Mouse (Mus musculus) kidney, embryonic 14.5 days (tissue): Measurements from ENCODE around the gene Rfxap. TPM values are rescaled to one million over a fixed set of nuclear protein-coding genes. Genes with fewer than 3 reads are reported as not detected.
A peak's percentile ranks its signal among the peaks of the same experiment; 100 is the strongest.

Experiments
- ATAC-seq: fragments of 200-750 bp; cut with Nextera tagmentation; 2 replicates; pipeline ENCODE4 v1.8.0; 2017; ENCODE audit warnings: moderate number of reproducible peaks, mild to moderate bottlenecking, moderate TSS enrichment, moderate library complexity; ENCODE audit not compliant: low FRiP score, low TSS enrichment
- H3K27ac ChIP-seq: fragments of 300-500 bp; sonication (generic); 2 replicates; pipeline ENCODE4 v1.5.1; 2014; ENCODE audit warnings: low read depth, mild to moderate bottlenecking, low read length, moderate library complexity, mixed read lengths
- H3K27me3 ChIP-seq: fragments of 300-500 bp; sonication (generic); 2 replicates; pipeline ENCODE4 v1.6.1; 2014; ENCODE audit warnings: mild to moderate bottlenecking, low read length; ENCODE audit not compliant: control insufficient read depth, insufficient read depth
- H3K36me3 ChIP-seq: fragments of 300-500 bp; sonication (generic); 2 replicates; pipeline ENCODE4 v1.6.1; 2014; ENCODE audit warnings: low read length, mixed read lengths; ENCODE audit not compliant: control insufficient read depth, insufficient read depth
- H3K4me1 ChIP-seq: fragments of 300-500 bp; sonication (generic); 2 replicates; pipeline ENCODE4 v1.6.1; 2014; ENCODE audit warnings: low read length, mixed read lengths; ENCODE audit not compliant: control insufficient read depth, insufficient read depth
- H3K4me2 ChIP-seq: fragments of 300-500 bp; sonication (generic); replicated peaks from 2 replicates; pipeline ENCODE4 v1.6.1; 2014; ENCODE audit warnings: low read depth, mild to moderate bottlenecking, low read length
- H3K4me3 ChIP-seq: fragments of 300-500 bp; sonication (generic); 2 replicates; pipeline ENCODE4 v1.5.1; 2014; ENCODE audit warnings: mild to moderate bottlenecking, low read length
- H3K9ac ChIP-seq: fragments of 300-500 bp; sonication (generic); 2 replicates; pipeline ENCODE4 v1.6.1; 2014; ENCODE audit warnings: low read depth, mild to moderate bottlenecking, low read length, moderate library complexity
- H3K9me3 ChIP-seq: fragments of 300-500 bp; sonication (generic); 2 replicates; pipeline ENCODE4 v1.6.1; 2016; ENCODE audit warnings: low read length; ENCODE audit not compliant: control insufficient read depth
- WGBS: fragments of 180-500 bp; shearing (Covaris S2); extraction: QIAGEN DNeasy Blood & Tissue Kit; methylation state at CpG from one replicate; pipeline ENCODE4 v1.1.7; 2014; 5-methylcytosine and 5-hydroxymethylcytosine counted together
- polyA plus RNA-seq: library from polyadenylated mRNA; unstranded; fragments of >200 nt; fragmentation: Nextera tagmentation; extraction: Ambion mirVana; gene quantifications from 2 replicates; pipeline ENCODE4 v1.2.1, GENCODE M21; 2014

Gene Rfxap
- 50.7 and 60.1 TPM in 2 replicates for polyA plus RNA-seq

DNA sequence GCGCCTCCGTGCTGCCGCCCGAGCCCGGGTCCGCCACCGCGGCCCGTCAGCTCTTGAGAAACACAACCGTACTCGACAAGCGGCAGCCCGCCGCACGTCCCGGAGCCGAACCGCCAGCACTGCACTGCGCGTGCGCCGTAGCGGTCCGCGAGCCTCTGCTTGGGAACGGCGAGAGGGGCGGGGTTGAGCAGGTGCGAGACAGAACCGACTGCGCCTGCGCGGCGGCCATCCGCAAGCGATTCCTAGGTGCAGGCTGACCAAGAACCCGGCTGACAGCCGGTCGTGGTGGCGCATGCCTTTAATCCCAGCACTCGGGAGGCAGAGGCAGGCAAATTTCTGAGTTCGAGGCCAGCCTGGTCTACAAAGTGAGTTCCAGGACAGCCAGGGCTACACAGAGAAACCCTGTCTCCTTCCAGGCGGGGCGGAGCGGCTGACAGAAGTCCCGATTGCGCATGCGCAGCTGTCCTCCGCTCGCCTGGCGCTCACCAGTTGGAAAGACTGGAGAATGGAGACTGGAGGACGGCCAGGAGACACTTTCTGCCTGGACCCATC is at the start of gene Rfxap:
Gene Rfxap (minus strand): TSS at position 126 of the 552 bp plus-strand sequence.
- peaks cover 22% of the 10 kb centered on the region; the same call in 1 of the 2 replicates for H3K36me3 ChIP-seq
- no peaks in the 10 kb centered on the region for H3K27me3 ChIP-seq
- no peaks in the 10 kb centered on the region for H3K9me3 ChIP-seq
- peak within 1 kb of the TSS; percentile 89 for H3K9ac ChIP-seq
- peak within 1 kb of the TSS; percentile 82 for H3K27ac ChIP-seq
- WGBS = under 1% methylated on average over 51 of the region's 52 CpGs
- ATAC-seq = peak; percentile 97
- peak within 1 kb of the TSS; percentile 90 for H3K4me2 ChIP-seq
- H3K4me1 ChIP-seq = no peaks in the 10 kb centered on the region
- H3K4me3 ChIP-seq = peak within 1 kb of the TSS; percentile 80

DNA sequence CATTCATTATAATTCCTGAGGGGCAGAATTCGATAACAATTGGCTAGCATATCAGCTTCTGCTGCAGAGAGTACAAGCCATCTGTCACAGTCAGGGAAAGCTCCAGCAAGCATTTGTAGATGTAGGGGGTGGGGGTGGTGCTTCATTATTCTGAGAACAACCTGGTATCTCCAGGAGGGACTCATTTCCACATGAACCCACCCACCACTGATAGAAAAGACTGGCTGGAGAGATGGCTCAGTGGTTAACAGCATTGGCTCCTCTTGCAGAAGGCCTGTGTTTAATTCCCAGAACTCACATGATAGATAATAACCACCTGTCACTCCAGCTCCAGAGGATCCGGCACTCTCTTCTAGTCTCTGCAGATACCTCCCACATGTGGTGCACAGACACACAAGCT is 27.8 kb upstream of the Rfxap start:
- Histone ChIP-seq H3K36me3 (no peaks in the 10 kb centered on the region), H3K4me1 (no peaks in the 10 kb centered on the region), H3K27ac (no peak overlapping the region), H3K9ac (no peak overlapping the region), H3K9me3 (no peaks in the 10 kb centered on the region), H3K4me2 (no peak overlapping the region), H3K27me3 (no peaks in the 10 kb centered on the region), H3K4me3 (no peak overlapping the region)
- no peak for ATAC-seq
- WGBS = 67% methylated on average over 2 of the region's 2 CpGs

DNA sequence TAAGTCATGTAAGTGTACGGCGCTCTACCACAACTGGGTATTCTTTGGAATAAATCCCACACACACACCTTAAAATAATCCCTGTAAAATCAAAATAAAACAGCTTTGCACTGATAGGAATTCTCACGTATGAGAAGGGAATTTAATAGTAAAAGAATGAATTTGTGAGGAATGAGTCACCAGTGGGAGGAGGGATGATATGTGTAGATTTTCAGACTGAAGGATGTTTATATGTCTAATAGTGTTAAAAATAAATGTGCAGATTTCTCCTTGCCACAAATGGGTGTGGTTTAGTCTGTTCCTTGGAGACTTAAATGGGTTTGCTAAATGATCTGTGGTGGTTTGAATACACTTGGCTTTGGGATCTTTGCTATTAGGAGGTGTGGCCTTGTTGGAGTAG is 24.9 kb upstream of the Rfxap start:
- no peak overlapping the region for H3K27ac ChIP-seq
- H3K4me3 ChIP-seq = no peak overlapping the region
- WGBS = 85% methylated on average over 3 of the region's 3 CpGs
- H3K4me2 ChIP-seq = no peak overlapping the region
- no peak for ATAC-seq
- no peak overlapping the region for H3K9ac ChIP-seq
- no peaks in the 10 kb centered on the region for H3K9me3 ChIP-seq
- no peaks in the 10 kb centered on the region for H3K4me1 ChIP-seq
- H3K36me3 ChIP-seq = no peaks in the 10 kb centered on the region
- no peaks in the 10 kb centered on the region for H3K27me3 ChIP-seq

DNA sequence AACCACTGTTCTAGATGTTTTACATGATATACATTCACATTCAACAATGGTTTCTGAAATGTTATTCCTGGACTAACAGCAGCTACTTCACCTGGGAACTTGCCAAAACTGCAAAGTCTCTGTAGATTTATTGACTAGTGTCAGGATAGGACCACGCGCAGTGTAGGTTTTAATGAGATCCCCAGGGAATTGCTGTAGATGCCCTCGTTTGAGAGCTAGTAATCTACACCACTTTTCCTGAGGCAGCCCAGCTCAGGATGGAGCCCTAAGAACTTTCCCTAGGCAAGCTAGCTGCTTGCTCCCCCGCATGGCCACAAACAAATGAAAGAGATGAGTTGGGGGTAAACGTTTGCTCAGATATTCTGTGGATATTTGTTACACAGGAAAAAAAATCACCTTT is 14.9 kb upstream of the Rfxap start:
- Histone ChIP-seq H3K4me1 (no peaks in the 10 kb centered on the region), H3K27ac (no peak overlapping the region), H3K9me3 (no peaks in the 10 kb centered on the region), H3K27me3 (no peaks in the 10 kb centered on the region), H3K9ac (no peak overlapping the region), H3K36me3 (no peaks in the 10 kb centered on the region), H3K4me2 (no peak overlapping the region), H3K4me3 (no peak overlapping the region)
- ATAC-seq = 0 out of 2 replicates have a peak, but pooled peaks have one; percentile 32
- WGBS = 26% methylated on average over 5 of the region's 5 CpGs

DNA sequence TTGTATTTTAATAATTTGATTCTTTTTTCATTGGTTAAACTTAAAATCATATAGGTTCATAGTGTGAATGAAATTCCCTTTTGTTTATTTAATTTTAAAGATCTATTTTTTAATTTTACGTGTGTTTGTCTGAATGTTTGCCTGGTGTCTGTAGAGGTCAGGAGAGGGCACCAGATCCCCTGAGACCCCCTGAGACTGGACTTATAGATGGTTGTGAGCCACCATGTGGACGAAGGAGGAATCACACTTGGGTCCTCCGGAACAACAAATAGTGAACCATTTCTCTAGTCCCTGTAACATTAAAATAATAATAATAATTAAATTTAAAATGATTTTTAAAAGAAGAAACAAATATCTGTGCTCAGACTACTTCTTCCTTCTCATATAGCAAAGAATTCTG is 7.7 kb upstream of the Rfxap start:
- H3K4me3 ChIP-seq = no peak overlapping the region
- H3K36me3 ChIP-seq = no peaks in the 10 kb centered on the region
- no peak overlapping the region for H3K27ac ChIP-seq
- H3K9me3 ChIP-seq = no peaks in the 10 kb centered on the region
- ATAC-seq = no peak
- no peak overlapping the region for H3K4me2 ChIP-seq
- no peaks in the 10 kb centered on the region for H3K27me3 ChIP-seq
- no peaks in the 10 kb centered on the region for H3K4me1 ChIP-seq
- WGBS = 23% methylated on average over 3 of the region's 3 CpGs
- H3K9ac ChIP-seq = no peak overlapping the region

DNA sequence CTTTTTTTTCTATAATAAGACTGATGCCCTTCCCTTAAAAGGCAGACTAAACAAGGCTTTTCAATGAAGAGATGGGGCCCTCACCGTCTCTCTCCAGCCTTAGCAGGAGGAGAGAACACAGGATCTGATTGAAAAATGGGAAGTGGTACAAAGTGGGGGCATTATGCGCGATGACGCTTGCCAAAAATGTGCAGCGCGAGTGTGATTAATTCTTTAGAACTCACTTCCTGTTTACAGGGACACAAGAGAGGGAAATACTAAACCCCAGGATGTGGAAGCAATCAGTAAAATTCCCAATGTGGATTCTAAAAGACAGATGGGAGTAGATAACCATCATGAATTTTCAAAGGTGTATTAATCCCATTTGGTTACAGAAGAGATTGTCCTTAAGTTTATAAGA is 7.0 kb upstream of the Rfxap start:
- Histone ChIP-seq H3K9me3 (no peaks in the 10 kb centered on the region), H3K27ac (no peak overlapping the region), H3K27me3 (no peaks in the 10 kb centered on the region), H3K4me3 (no peak overlapping the region), H3K4me2 (no peak overlapping the region), H3K4me1 (no peaks in the 10 kb centered on the region), H3K9ac (no peak overlapping the region), H3K36me3 (no peaks in the 10 kb centered on the region)
- no peak for ATAC-seq
- 82% methylated on average over 6 of the region's 6 CpGs for WGBS

DNA sequence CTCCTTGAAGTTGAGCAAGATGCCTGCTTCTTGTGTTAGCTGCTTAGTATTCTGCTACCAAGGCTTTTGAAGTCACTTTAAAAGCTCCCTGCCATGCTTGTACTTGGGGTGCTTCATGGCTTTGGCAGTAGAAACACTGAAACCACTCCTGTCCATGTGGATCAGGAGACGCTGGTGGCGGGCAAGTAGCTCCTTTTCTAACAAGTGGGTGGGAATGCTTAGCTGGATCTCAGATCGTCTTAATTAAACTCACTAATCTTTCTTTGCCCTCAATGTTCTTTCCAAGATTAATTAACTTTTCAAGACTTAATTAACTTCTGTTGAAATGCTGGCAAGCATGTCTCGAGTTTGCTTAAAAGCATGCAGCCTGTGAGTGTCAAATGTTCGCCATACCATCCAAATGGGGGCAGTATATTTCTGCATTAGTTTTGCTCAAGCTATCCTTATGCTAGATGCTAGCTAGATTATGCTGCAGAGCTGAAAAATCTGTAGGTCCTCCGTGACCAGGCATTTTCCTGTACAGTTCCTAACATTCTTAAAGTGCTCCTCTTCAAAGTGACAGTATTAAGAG is 5.9 kb upstream of the Rfxap start:
- Histone ChIP-seq H3K4me2 (no peak overlapping the region), H3K9me3 (no peaks in the 10 kb centered on the region), H3K36me3 (no peaks in the 10 kb centered on the region), H3K4me3 (no peak overlapping the region), H3K9ac (no peak overlapping the region), H3K27me3 (no peaks in the 10 kb centered on the region), H3K27ac (no peak overlapping the region), H3K4me1 (no peaks in the 10 kb centered on the region)
- ATAC-seq = no peak
- 69% methylated on average over 6 of the region's 6 CpGs for WGBS

DNA sequence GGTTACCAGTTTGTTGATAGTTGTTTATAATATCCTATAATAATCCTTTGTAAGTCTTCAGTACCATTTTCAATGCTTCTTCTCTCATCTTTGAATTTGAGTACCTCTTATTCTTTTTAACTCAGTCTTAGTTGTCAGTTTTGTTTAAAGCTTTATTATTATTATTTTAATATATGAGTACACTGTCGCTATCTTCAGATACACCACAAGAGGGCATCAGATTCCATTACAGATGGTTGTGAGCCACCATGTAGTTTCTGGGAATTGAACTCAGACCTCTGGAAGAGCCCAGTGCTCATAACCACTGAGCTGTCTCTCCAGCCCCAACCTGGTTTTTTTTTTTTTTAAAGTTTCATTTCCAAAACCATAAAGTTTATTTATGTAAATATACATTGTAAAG is 4.0 kb upstream of the Rfxap start:
- 57% methylated on average over 1 of the region's 1 CpGs for WGBS
- Histone ChIP-seq H3K9ac (no peak overlapping the region), H3K36me3 (no peaks in the 10 kb centered on the region), H3K27me3 (no peaks in the 10 kb centered on the region), H3K4me2 (no peak overlapping the region), H3K27ac (no peak overlapping the region), H3K4me1 (no peaks in the 10 kb centered on the region), H3K4me3 (no peak overlapping the region), H3K9me3 (no peaks in the 10 kb centered on the region)
- no peak for ATAC-seq

DNA sequence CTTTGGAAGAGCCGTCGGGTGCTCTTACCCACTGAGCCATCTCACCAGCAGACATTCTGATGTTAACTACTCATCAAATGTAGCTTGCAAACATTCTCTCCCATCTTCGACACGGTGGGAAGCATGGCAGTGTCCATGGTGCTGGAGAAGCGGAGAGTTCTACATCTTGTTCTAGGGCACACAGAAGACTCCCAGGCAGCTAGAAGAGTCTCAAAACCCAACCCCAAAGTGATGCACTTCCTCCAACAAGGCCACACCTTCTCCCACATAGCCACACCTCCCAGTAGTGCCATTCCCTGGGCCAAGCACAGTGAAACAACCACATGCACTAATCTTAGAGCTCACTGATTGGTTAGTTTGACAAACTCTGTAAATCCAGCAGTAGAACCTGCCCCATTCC is 1.5 kb upstream of the Rfxap start:
- no peak overlapping the region for H3K27ac ChIP-seq
- no peak overlapping the region for H3K4me3 ChIP-seq
- H3K9ac ChIP-seq = no peak overlapping the region
- H3K4me2 ChIP-seq = no peak overlapping the region
- H3K27me3 ChIP-seq = no peaks in the 10 kb centered on the region
- H3K36me3 ChIP-seq = peaks cover 11% of the 10 kb centered on the region; the same call in 1 of the 2 replicates
- ATAC-seq = no peak
- no peaks in the 10 kb centered on the region for H3K4me1 ChIP-seq
- no peaks in the 10 kb centered on the region for H3K9me3 ChIP-seq
- 55% methylated on average over 5 of the region's 5 CpGs for WGBS
